Mouse (Mus musculus) testis, postnatal 14 days (tissue): ENCODE results near the gene Fam131b.

Source experiments
- DNase-seq: peaks from one replicate; pipeline ENCODE4 v3.0.0; 2021; ENCODE audit warnings: low spot score

Fam131b gene

DNA sequence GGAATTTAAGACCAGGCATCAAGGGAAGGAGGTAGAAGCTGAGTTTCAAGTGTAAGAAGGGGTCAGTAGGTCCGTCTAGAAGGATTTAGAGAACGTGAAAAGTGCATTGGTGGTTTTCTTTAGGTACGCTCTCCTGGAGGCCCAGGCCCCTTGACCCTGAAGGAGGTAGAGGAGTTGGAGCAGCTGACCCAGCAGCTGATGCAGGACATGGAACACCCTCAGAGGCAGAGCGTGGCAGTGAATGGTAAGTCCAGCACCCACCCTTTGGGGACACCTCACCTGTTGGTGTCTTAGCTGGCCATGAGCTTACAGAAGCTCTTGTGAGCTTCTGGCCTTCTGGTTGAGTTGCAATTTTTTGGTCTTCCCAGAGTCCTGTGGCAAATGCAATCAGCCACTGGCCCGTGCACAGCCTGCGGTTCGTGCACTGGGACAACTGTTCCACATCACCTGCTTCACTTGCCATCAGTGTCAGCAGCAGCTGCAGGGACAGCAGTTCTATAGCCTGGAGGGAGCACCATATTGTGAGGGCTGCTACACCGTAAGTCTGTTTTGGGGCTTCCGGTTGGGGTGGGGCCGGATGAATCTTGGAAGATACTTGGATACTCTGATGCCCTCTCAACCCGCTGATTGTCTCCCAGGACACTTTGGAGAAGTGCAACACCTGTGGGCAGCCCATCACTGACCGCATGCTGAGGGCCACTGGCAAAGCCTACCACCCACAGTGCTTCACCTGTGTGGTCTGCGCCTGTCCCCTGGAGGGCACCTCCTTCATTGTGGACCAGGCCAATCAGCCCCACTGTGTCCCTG, 31.6 kb upstream of the Fam131b start:
- no peak for DNase-seq

DNA sequence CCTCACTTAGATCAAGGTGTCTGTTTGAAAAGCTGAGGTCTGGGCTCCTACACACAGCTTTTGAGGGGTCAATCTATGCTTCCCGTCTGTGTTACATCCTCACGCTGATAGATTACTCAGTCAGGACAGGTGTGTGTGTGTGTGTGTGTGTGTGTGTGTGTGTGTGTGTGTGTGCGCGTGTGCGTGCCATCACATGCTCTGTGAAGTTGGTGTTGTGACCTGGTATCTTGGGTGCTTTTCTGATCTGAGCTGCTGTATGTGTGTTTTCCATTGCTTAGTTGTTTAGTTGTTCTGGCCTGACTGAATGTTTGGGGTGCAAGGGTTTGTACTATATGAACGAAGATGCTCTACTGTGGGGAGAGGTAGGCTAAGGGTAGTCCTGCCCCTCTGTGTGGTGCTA, 30.9 kb upstream of the Fam131b start:
- DNase-seq: no peak

GRCm38 (mm10) chr6:42354076-42355019, 29.9 kb upstream of the Fam131b start:
- no peak for DNase-seq

- DNase-seq: no peak
These were observed 28.7 kb upstream of the Fam131b start for GRCm38 (mm10) chr6:42353180-42353579.

DNA sequence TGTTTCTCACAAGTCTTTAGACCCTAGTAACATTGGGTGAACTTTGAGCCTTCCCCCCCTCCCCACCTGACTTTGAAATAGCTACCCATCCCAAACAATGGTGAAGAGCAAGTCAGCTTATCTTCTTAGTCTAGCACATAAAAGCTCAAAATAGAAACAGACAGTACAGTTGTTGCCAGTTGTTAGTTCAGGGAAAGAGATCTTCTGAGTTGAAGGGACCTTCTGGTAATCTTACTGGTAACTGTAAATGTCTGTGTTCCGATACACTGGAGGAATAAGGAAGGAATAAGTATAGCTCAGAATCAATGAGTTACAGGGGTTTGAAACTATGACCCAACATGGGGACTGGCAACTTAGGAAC, 28.0 kb upstream of the Fam131b start:
- DNase-seq: no peak

DNA sequence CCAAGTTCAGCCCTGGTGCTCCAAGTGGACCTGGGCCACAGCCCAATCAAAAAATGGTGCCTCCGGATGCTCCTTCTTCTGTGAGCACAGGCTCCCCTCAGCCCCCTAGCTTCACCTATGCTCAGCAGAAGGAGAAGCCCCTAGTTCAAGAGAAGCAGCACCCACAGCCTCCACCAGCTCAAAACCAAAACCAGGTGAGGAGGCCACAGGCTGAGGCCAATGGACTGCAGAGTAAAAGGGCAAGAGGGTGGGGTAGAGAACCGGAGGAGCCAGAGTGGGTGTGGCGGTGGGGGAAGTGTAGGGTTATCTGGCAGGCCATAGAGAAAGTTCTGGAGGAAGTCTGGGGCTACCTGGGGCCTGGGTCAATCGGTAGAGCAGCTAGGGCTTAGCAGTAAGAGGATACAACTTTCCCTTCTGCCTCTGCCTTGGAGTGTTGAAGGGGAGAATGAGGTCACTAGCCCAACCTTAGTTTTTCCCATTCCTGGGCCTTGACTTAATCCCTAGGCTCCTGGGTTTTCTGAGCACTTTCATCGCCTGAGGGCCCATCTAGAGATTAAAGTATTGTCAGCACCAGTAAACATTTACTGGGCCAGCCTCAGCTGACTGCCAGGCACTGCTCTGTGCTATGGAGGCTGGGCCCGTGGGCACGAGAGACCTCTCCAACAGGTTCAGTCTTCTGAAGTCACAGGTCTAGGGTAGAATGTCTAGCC, 27.5 kb upstream of the Fam131b start:
- no peak for DNase-seq

- DNase-seq: no peak
These were observed 26.7 kb upstream of the Fam131b start for GRCm38 (mm10) chr6:42350968-42351775.

DNA sequence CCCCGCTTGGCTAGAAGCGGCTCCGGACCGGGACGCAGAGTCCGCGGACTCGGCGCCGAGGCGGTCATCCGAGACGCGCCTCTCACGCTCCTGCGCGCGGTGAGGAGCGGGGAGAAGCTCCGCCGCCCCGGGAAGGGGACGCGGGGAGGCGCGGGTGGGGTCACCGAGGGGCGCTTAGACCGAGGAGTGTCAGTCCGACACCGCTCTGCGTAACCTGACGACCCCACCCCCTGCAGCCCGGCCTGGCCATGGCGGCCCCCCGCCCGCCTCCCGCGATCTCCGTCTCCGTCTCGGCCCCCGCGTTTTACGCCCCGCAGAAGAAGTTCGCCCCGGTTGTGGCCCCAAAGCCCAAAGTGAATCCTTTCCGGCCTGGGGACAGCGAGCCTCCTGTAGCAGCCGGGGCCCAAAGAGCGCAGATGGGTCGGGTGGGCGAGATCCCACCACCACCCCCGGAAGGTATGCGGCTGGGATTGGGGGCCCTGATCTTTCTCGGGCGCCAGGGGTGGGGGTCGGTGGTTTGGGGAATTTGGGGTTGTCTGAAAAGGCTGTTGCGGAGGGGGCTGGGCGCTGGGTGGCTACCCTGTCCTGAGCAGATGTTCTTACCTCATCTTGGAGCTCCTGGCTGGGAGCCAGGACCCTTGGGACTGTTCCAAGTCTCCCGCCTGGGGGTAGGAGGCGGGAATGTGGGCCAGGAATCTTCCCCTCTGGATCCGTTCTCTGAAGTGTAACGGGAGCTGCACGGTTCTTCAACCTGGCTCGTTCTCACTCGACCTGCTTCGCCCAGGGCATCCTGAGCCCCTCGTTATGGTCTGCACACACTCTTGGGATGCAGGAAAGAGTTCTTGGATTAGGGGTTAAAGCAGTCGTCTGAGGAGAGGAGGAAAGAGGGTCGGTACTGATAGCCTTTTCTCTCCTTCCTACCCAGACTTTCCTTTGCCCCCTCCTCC, 25.9 kb upstream of the Fam131b start:
- DNase-seq: peak; percentile 74

DNA sequence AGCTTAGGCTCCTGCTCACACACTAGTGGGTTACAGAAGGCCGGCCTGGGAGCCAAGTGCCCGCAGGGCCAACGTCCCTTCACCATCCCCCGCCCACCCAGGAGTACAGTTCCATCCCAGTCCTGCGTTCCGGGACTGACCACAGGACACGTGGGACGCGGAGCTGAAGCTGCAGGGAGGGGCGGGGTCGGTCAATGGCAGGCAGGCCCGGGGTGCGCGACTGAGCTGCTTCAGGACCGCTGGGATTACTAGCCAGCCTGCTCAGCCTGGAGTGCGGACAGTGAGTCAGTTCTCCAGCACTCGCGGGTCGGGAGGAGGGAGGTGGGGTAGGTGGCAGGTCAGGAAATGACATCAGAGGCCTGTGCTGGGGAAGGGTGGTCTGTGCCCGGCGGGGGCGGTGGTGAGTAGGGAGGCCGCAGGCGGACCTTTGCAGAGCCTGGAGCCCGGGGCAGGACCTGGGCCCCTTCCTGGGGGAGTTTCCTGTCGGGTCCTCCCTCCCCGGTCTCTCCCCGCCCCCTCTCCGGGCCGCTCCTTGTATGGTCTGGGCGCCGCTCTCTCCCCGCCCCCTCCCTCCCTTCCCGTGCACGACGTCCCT, 25.1 kb upstream of the Fam131b start, which contains the start of gene Zyx:
TSS of gene Zyx (plus strand) at position 205 of the 595 bp plus-strand sequence.
- DNase-seq: peak; percentile 92

GRCm38 (mm10) chr6:42349006-42349425, 24.6 kb upstream of the Fam131b start:
- peak; percentile 67 for DNase-seq

DNA sequence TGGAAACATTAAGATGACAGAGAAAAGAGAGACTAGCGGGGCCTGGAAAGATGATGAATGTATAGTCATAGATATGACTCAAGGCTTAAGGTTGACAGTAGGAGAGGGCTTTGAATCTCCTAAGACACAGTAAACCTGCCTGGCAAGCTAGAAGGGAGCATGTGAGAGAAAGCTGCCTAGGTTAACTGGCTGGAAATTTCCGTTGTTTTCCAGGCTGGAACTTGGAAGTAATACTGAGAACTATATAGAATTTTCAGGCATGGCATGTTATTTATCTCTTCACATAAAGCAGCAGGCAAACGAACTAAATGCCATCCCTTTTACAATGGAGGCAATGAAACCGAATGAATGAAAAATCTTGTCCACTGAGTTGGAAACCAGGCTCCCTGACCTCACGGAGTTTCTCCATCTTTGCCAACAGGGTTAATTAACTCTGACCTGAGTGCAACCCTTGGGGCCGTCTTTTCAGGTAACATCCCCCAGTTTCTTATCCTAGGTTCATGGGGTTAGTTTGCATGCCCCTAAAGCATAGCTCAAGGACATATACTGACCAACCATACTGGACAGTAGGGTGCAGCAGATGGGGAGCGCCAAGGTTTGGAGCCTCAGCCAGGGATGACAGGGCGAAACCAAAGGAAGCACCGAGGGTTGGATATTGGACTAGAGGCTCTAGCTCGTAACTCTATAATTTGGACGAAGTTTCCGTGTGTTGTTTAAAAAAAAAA, 24.0 kb upstream of the Fam131b start:
- no peak for DNase-seq

DNA sequence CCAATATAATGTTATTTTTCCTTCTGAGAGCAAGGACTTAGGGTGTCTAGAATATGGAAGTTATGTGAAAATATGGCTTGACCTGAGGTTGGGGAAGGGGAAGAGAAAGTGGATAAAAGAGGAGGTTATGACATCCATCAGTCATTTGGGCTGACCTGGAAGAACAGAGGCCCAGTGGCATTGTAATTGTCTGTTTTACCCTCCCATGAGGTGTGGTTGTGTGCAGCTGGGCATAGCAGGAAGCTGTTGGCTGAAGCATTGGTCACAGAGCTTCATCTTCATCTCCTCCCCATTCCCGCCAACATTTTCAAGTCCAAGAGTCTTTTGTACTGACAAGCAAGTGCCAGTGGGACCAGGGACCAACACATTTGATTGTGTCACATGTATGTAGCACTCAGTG, 19.8 kb upstream of the Fam131b start:
- DNase-seq: no peak

- no peak for DNase-seq
These were observed 19.1 kb upstream of the Fam131b start for GRCm38 (mm10) chr6:42343361-42344120.

DNA sequence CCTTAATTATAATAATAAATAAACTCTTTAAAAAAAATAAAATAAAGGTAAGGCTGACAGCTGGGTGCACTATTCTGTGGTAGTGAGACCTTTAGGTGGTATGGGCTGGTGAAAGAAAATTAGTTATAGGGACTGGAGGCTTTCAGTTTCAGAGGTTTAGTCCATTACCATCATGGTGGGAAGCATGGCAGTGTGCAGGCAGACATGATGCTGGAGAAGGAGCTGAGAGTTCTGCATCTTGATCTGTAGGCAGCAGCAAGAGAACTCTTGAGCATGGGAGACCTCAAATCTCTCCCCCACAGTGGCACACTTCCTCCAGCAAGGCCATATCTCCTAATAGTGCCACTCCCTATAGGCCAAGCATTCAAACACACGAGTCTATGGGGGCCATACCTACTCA, 17.7 kb upstream of the Fam131b start:
- no peak for DNase-seq

- no peak for DNase-seq
These were observed 15.5 kb upstream of the Fam131b start for GRCm38 (mm10) chr6:42339981-42340380.

DNA sequence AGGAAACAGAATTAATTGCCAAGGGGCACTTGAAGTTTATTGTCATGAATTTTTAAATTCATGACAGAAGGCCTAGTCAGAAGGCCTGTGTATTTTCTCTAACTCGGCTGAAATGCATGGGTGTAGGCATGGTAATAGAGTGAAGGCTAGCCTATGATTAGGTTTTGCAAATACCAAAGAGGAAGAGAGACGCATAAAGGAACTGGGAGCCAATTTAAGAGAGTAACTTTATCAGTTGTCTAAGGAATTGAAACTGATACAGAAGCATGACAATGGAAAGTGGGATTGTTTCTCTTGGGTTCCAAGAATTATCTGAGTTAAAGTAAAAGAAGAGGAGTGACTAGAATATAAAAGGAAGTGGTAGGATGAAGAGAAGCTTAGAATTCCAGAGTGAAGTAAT, 14.7 kb upstream of the Fam131b start:
- no peak for DNase-seq

GRCm38 (mm10) chr6:42330946-42331345, 6.5 kb upstream of the Fam131b start:
- DNase-seq: no peak

- DNase-seq: no peak
These were observed 5.8 kb upstream of the Fam131b start for GRCm38 (mm10) chr6:42330216-42330615.
